Comparison of ENCODE assay signal across 8 mouse cellular contexts in the genomic region with DNA sequence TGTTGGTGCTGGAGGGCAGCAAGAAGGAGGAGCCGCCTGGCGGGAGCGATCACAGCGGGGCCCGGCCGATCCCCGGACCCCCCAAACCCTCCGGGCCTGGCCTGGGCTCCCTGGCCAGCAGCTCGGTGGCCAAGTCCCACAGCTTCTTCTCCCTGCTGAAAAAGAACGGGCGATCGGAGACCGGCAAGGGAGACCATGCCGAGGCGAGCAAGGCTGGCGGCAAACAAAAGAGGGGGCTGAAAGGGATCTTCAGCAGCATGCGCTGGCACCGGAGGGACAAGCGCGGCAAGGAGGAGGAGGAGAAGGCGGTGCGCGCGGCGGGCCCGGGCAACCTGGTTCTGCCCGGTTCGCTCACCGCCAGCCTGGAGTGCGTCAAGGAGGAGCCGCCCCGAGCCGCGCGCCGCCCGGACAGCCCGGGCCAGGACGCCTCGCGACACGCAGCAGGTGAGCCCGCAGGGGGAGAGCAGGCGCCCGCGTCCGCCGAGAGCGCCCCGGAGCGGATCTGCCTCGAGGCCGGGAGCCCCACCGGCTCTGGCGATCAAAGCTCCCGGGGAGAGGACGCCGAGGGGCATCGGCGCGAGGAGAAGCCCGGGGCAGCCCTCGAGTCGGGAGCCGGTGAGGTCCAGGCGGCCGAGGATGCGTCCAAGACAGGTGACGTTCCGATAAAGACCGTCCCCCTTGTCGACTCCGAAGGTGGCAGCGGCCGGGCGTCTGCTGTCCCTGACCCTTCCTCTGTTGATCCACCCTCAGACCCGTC. TPM values are rescaled to one million over a fixed set of nuclear protein-coding genes. Genes with fewer than 3 reads are reported as not detected.
A peak's percentile ranks its signal among the peaks of the same experiment; 100 is the strongest.
DNase-seq lines count a peak whose midpoint lies in the region; ATAC-seq and TF ChIP-seq lines count a peak whose summit lies in the region.

No protein-coding gene starts in this region.

- H3K4me3 ChIP-seq in erythroblast, embryonic 14.5 days (replicated peaks) = peak overlapping the region; percentile 46
- H3K4me3 ChIP-seq in embryonic facial prominence, embryonic 12.5 days = peak overlapping the region; percentile 57
- peak overlapping the region; percentile 51 for H3K4me3 ChIP-seq in hindbrain, embryonic 11.5 days (ENCODE audit: low read depth, low read length)
- peak overlapping the region; percentile 79 for H3K4me3 ChIP-seq in left cerebral cortex, adult 2 months
- H3K4me3 ChIP-seq in megakaryocyte, embryonic 14.5 days (replicated peaks) = peak overlapping the region; percentile 79

- ATAC-seq in erythroblast, adult 5-6 weeks (replicated peaks; ENCODE audit: low FRiP score, poor library complexity, severe bottlenecking) = no peak
- peak; percentile 58 for ATAC-seq in embryonic facial prominence, embryonic 12.5 days (ENCODE audit: insufficient number of reproducible peaks, insufficient read depth, low FRiP score, low TSS enrichment)
- peak; percentile 79 for ATAC-seq in hindbrain, embryonic 11.5 days (ENCODE audit: low FRiP score)

- WGBS in embryonic facial prominence, embryonic 12.5 days = under 1% methylated on average over 69 of the region's 77 CpGs
- WGBS in hindbrain, embryonic 11.5 days = under 1% methylated on average over 63 of the region's 77 CpGs

- 0 out of 2 replicates have a peak overlapping the region, but pooled peaks have one; percentile 23 for H3K27ac ChIP-seq in embryonic facial prominence, embryonic 12.5 days
- H3K27ac ChIP-seq in hindbrain, embryonic 11.5 days (ENCODE audit: low read depth, low read length) = peak overlapping the region; percentile 89
- peak overlapping the region; percentile 97 for H3K27ac ChIP-seq in left cerebral cortex, adult 2 months

- peak; percentile 74 for DNase-seq in adrenal gland, postnatal 14 days
- peak; percentile 68 for DNase-seq in hindbrain, embryonic 11.5 days (ENCODE audit: low spot score)
- DNase-seq in left cerebral cortex, adult 2 months (ENCODE audit: extremely low spot score in 1 of 2, low spot score in 2 of 2) = peak; percentile 57 to 66
- DNase-seq in right cerebral cortex, postnatal 36 days (ENCODE audit: low spot score in 2 of 2) = peak; percentile 37 to 60

- no peaks in the 10 kb centered on the region for H3K4me1 ChIP-seq in erythroblast, embryonic 14.5 days (ENCODE audit: control insufficient read depth)
- H3K4me1 ChIP-seq in embryonic facial prominence, embryonic 12.5 days = no peaks in the 10 kb centered on the region; the same call in none of the 2 replicates
- 0 out of 2 replicates have a peak, but pooled peaks cover 2% of the 10 kb centered on the region for H3K4me1 ChIP-seq in hindbrain, embryonic 11.5 days (replicated peaks; ENCODE audit: control insufficient read depth, insufficient read depth, low read length)
- peaks cover 12% of the 10 kb centered on the region for H3K4me1 ChIP-seq in megakaryocyte, embryonic 14.5 days

- no peaks in the 10 kb centered on the region for H3K9me3 ChIP-seq in erythroblast, embryonic 14.5 days (ENCODE audit: control insufficient read depth, low read length)
- no peaks in the 10 kb centered on the region for H3K9me3 ChIP-seq in embryonic facial prominence, embryonic 12.5 days
- no peaks in the 10 kb centered on the region for H3K9me3 ChIP-seq in hindbrain, embryonic 11.5 days (ENCODE audit: control insufficient read depth, low read length)
- H3K9me3 ChIP-seq in megakaryocyte, embryonic 14.5 days = no peaks in the 10 kb centered on the region

- no peaks in the 10 kb centered on the region for H3K36me3 ChIP-seq in erythroblast, embryonic 14.5 days (ENCODE audit: control insufficient read depth)
- H3K36me3 ChIP-seq in embryonic facial prominence, embryonic 12.5 days = no peaks in the 10 kb centered on the region
- no peaks in the 10 kb centered on the region for H3K36me3 ChIP-seq in hindbrain, embryonic 11.5 days (ENCODE audit: control insufficient read depth, insufficient read depth, low read length)
- H3K36me3 ChIP-seq in megakaryocyte, embryonic 14.5 days (replicated peaks; ENCODE audit: low read length) = no peaks in the 10 kb centered on the region

- intact Hi-C loops in left cerebral cortex, adult 2 months (cut with DNase I) = loop anchor here (1.0 to 2.0 kb wide), 4 partner anchors 36 to 127 kb away; partner anchors contain the start of genes Gm49336, Mtmr6 and Nupl1

- peak overlapping the region; percentile 74 for H3K9ac ChIP-seq in embryonic facial prominence, embryonic 12.5 days
- H3K9ac ChIP-seq in hindbrain, embryonic 11.5 days (ENCODE audit: low read depth, low read length) = peak overlapping the region; percentile 92

- H3K27me3 ChIP-seq in erythroblast, embryonic 14.5 days (ENCODE audit: control insufficient read depth) = peaks cover 37% of the 10 kb centered on the region
- peaks cover 33% of the 10 kb centered on the region for H3K27me3 ChIP-seq in embryonic facial prominence, embryonic 12.5 days
- no peaks in the 10 kb centered on the region for H3K27me3 ChIP-seq in hindbrain, embryonic 11.5 days (ENCODE audit: control insufficient read depth, insufficient read depth, low read length)
- peaks cover 63% of the 10 kb centered on the region for H3K27me3 ChIP-seq in megakaryocyte, embryonic 14.5 days (replicated peaks)

- H3K4me2 ChIP-seq in embryonic facial prominence, embryonic 12.5 days (replicated peaks) = peak overlapping the region; percentile 89
- peak overlapping the region; percentile 73 for H3K4me2 ChIP-seq in hindbrain, embryonic 11.5 days (replicated peaks; ENCODE audit: low read depth, low read length)

- TF ChIP-seq CTCF in left cerebral cortex, adult 2 months (IDR thresholded peaks at IDR 0.05) = no peak

RNA-seq across cellular contexts. Expression of gene Amer2, which starts 5.7 kb away (rescaled TPM):
- not detected in 2 replicates for polyA plus RNA-seq in erythroblast, embryonic 14.5 days (2012)
- total RNA-seq in erythroblast, adult 5-6 weeks (2015; ENCODE audit: low replicate concordance) = 0.21 and 2.5 TPM in 2 replicates
- 0.51 and 0.98 TPM in 2 replicates for total RNA-seq in erythroblast, adult 5-6 weeks (2017; ENCODE audit: low replicate concordance)
- 2.6 and 3.0 TPM in 2 replicates for total RNA-seq in adrenal gland, postnatal 14 days (2021)
- polyA plus RNA-seq in embryonic facial prominence, embryonic 12.5 days (2016; fragmentation: Nextera tagmentation; extraction: Ambion mirVana) = 9.0 and 9.1 TPM in 2 replicates
- 12.0 and 12.6 TPM in 2 replicates for polyA plus RNA-seq in hindbrain, embryonic 11.5 days (2014; fragmentation: Nextera tagmentation; extraction: Ambion mirVana)
- 10 to 100 TPM; 40.6 to 45.6 TPM for total RNA-seq in left cerebral cortex, adult 2 months (2021)
- polyA plus RNA-seq in megakaryocyte, embryonic 14.5 days (2012; ENCODE audit: insufficient read depth, low replicate concordance) = not detected in 2 replicates

Comparison
In these comparisons a context has a peak if more than half of its experiments do, and no peak if none do; other contexts are left out.
1. H3K27ac ChIP-seq: peak in every context shown above with its lines; median percentile 97 in left cerebral cortex, adult 2 months; 89 in hindbrain, embryonic 11.5 days; 23 in embryonic facial prominence, embryonic 12.5 days.